Mouse (Mus musculus) ES-Bruce4 (cell line): Measurements from ENCODE around the gene Znrf3. TPM values are rescaled to one million over a fixed set of nuclear protein-coding genes. Genes with fewer than 3 reads are reported as not detected.

Source experiments
- H3K27ac ChIP-seq: 2 replicates; pipeline ENCODE4 v1.5.1; 2012; ENCODE audit warnings: low read length, inconsistent platforms; ENCODE audit not compliant: insufficient read depth
- H3K27me3 ChIP-seq: 2 replicates; pipeline ENCODE4 v1.6.1; 2012; ENCODE audit warnings: mild to moderate bottlenecking, low read length, inconsistent platforms; ENCODE audit not compliant: control insufficient read depth, poor library complexity, insufficient read depth, severe bottlenecking
- H3K36me3 ChIP-seq: 2 replicates; pipeline ENCODE4 v1.6.1; 2012; ENCODE audit warnings: inconsistent platforms, mild to moderate bottlenecking, low read length, moderate library complexity; ENCODE audit not compliant: control insufficient read depth, poor library complexity, insufficient read depth, severe bottlenecking
- H3K4me1 ChIP-seq: one replicate; pipeline ENCODE4 v1.8.1; 2011; ENCODE audit warnings: low read length; ENCODE audit not compliant: control insufficient read depth, insufficient read depth
- H3K4me3 ChIP-seq: 2 replicates; pipeline ENCODE4 v1.5.1; 2011; ENCODE audit warnings: low read depth, mild to moderate bottlenecking, low read length
- H3K9ac ChIP-seq: 2 replicates; pipeline ENCODE4 v1.6.1; 2012; ENCODE audit warnings: low read depth, mild to moderate bottlenecking, inconsistent platforms; ENCODE audit not compliant: poor library complexity, severe bottlenecking
- H3K9me3 ChIP-seq: replicated peaks from 2 replicates; pipeline ENCODE4 v1.6.1; 2012; ENCODE audit warnings: mild to moderate bottlenecking, low read length, inconsistent platforms; ENCODE audit not compliant: control insufficient read depth, poor library complexity, insufficient read depth, severe bottlenecking
- CTCF ChIP-seq: IDR thresholded peaks from one replicate; pipeline ENCODE4 v1.8.1; 2011; ENCODE audit warnings: low read depth, low read length
- EP300 ChIP-seq: IDR thresholded peaks from 2 replicates; pipeline ENCODE4 v1.6.1; 2011; ENCODE audit warnings: low read depth, low read length; ENCODE audit not compliant: insufficient read depth
- POLR2A ChIP-seq: IDR thresholded peaks from one replicate; pipeline ENCODE4 v1.8.1; 2011; ENCODE audit warnings: low read length; ENCODE audit not compliant: insufficient read depth
- polyA plus RNA-seq: library from polyadenylated mRNA; stranded (reverse); fragments of >200 nt; gene quantifications from 2 replicates; pipeline ENCODE4 v1.2.4, GENCODE M21; 2011; ENCODE audit warnings: low read depth; ENCODE audit not compliant: missing spikeins, insufficient read depth, insufficient read length

Gene Znrf3
- polyA plus RNA-seq, 1 experiment = 15.8 TPM

- no peak overlapping the region for H3K9ac ChIP-seq
- H3K27ac ChIP-seq = no peak overlapping the region
- H3K9me3 ChIP-seq = no peaks in the 10 kb centered on the region
- no peaks in the 10 kb centered on the region for H3K36me3 ChIP-seq
- TF ChIP-seq EP300 (no peak), CTCF (no peak), POLR2A (no peak)
- no peaks in the 10 kb centered on the region for H3K4me1 ChIP-seq
- no peak overlapping the region for H3K4me3 ChIP-seq
- H3K27me3 ChIP-seq = no peaks in the 10 kb centered on the region
Measured at GRCm38 (mm10) chr11:5450701-5451100, 6.1 kb upstream of the Znrf3 start.

GRCm38 (mm10) chr11:5445452-5445953, 856 bp upstream of the Znrf3 start:
- TF ChIP-seq EP300 (no peak), POLR2A (no peak), CTCF (no peak)
- Histone ChIP-seq H3K4me3 (peak overlapping the region; percentile 64), H3K9ac (peak overlapping the region; percentile 19), H3K4me1 (no peaks in the 10 kb centered on the region), H3K9me3 (no peaks in the 10 kb centered on the region), H3K27me3 (no peaks in the 10 kb centered on the region; the same call in 1 of the 2 replicates), H3K36me3 (no peaks in the 10 kb centered on the region), H3K27ac (no peak overlapping the region)

- H3K36me3 ChIP-seq = no peaks in the 10 kb centered on the region
- H3K4me1 ChIP-seq = no peaks in the 10 kb centered on the region
- no peaks in the 10 kb centered on the region; the same call in 1 of the 2 replicates for H3K27me3 ChIP-seq
- H3K27ac ChIP-seq = no peak overlapping the region
- peak overlapping the region; percentile 99 for H3K9ac ChIP-seq
- H3K4me3 ChIP-seq = peak overlapping the region; percentile 83
- H3K9me3 ChIP-seq = no peaks in the 10 kb centered on the region
- TF ChIP-seq POLR2A (no peak), CTCF (no peak), EP300 (no peak)
Measured at GRCm38 (mm10) chr11:5444234-5444598, 431 bp downstream of the Znrf3 start.

- Histone ChIP-seq H3K36me3 (no peaks in the 10 kb centered on the region), H3K9me3 (no peaks in the 10 kb centered on the region), H3K4me1 (no peaks in the 10 kb centered on the region), H3K9ac (peak overlapping the region; percentile 99), H3K4me3 (peak overlapping the region; percentile 83), H3K27ac (no peak overlapping the region), H3K27me3 (no peaks in the 10 kb centered on the region; the same call in 1 of the 2 replicates)
- no peak for TF ChIP-seq CTCF
- TF ChIP-seq EP300 = no peak
- no peak for TF ChIP-seq POLR2A
Measured at GRCm38 (mm10) chr11:5443511-5444233, 975 bp downstream of the Znrf3 start.

- Histone ChIP-seq H3K36me3 (no peaks in the 10 kb centered on the region), H3K4me3 (no peak overlapping the region), H3K9me3 (no peaks in the 10 kb centered on the region), H3K27ac (no peak overlapping the region), H3K27me3 (no peaks in the 10 kb centered on the region; the same call in 1 of the 2 replicates), H3K4me1 (no peaks in the 10 kb centered on the region), H3K9ac (no peak overlapping the region)
- TF ChIP-seq CTCF (no peak), EP300 (no peak), POLR2A (no peak)
Measured at GRCm38 (mm10) chr11:5442590-5443021, 2.0 kb downstream of the Znrf3 start.

GRCm38 (mm10) chr11:5437646-5438045, 7.0 kb downstream of the Znrf3 start:
- Histone ChIP-seq H3K36me3 (no peaks in the 10 kb centered on the region), H3K27ac (no peak overlapping the region), H3K9ac (no peak overlapping the region), H3K9me3 (no peaks in the 10 kb centered on the region), H3K4me3 (no peak overlapping the region), H3K27me3 (no peaks in the 10 kb centered on the region; the same call in 1 of the 2 replicates), H3K4me1 (no peaks in the 10 kb centered on the region)
- TF ChIP-seq EP300 = no peak
- TF ChIP-seq CTCF = no peak
- no peak for TF ChIP-seq POLR2A
